Mouse (Mus musculus) midbrain, postnatal 0 days (tissue): Measurements from ENCODE around the gene Fbxl19. TPM values are rescaled to one million over a fixed set of nuclear protein-coding genes. Genes with fewer than 3 reads are reported as not detected.

Experiments used
- ATAC-seq: fragments of 200-750 bp; cut with Nextera tagmentation; 2 replicates; pipeline ENCODE4 v1.8.0; 2017; ENCODE audit warnings: moderate number of reproducible peaks, mild to moderate bottlenecking, moderate TSS enrichment, moderate library complexity; ENCODE audit not compliant: low FRiP score
- DNase-seq: peaks from one replicate; pipeline ENCODE4 v3.0.0-alpha.2; 2015; ENCODE audit warnings: low spot score
- H3K27ac ChIP-seq: fragments of 300-500 bp; sonication (generic); 2 replicates; pipeline ENCODE4 v1.5.1; 2014; ENCODE audit warnings: low read depth, mild to moderate bottlenecking, low read length, mixed read lengths
- H3K27me3 ChIP-seq: fragments of 300-500 bp; sonication (generic); 2 replicates; pipeline ENCODE4 v1.6.1; 2014; ENCODE audit warnings: low read length, control low read depth, mixed read lengths; ENCODE audit not compliant: insufficient read depth
- H3K36me3 ChIP-seq: fragments of 300-500 bp; sonication (generic); 2 replicates; pipeline ENCODE4 v1.6.1; 2014; ENCODE audit warnings: low read length, control low read depth, mixed read lengths; ENCODE audit not compliant: insufficient read depth
- H3K4me1 ChIP-seq: fragments of 300-500 bp; sonication (generic); 2 replicates; pipeline ENCODE4 v1.6.1; 2014; ENCODE audit warnings: mild to moderate bottlenecking, control low read depth, antibody characterized with exemption, low read length, mixed read lengths; ENCODE audit not compliant: insufficient read depth
- H3K4me2 ChIP-seq: fragments of 300-500 bp; sonication (generic); 2 replicates; pipeline ENCODE4 v1.6.1; 2014; ENCODE audit warnings: low read depth, mild to moderate bottlenecking, low read length, mixed read lengths; ENCODE audit not compliant: poor library complexity, severe bottlenecking
- H3K4me3 ChIP-seq: fragments of 300-500 bp; sonication (generic); 2 replicates; pipeline ENCODE4 v1.5.1; 2014; ENCODE audit warnings: low read depth, mild to moderate bottlenecking, low read length, moderate library complexity
- H3K9ac ChIP-seq: fragments of 300-500 bp; sonication (generic); replicated peaks from 2 replicates; pipeline ENCODE4 v1.6.1; 2014; ENCODE audit warnings: mild to moderate bottlenecking, low read length, moderate library complexity, mixed read lengths; ENCODE audit not compliant: poor library complexity, severe bottlenecking
- H3K9me3 ChIP-seq: fragments of 300-500 bp; sonication (generic); 2 replicates; pipeline ENCODE4 v1.6.1; 2016; ENCODE audit warnings: low read length, control low read depth
- CTCF ChIP-seq: IDR thresholded peaks from 2 replicates; pipeline ENCODE4 v1.5.1; 2016; ENCODE audit warnings: antibody characterized with exemption, mild to moderate bottlenecking
- WGBS: fragments of 180-500 bp; shearing (Covaris S2); extraction: QIAGEN DNeasy Blood & Tissue Kit; methylation state at CpG from one replicate; pipeline ENCODE4 v1.1.7; 2014; 5-methylcytosine and 5-hydroxymethylcytosine counted together
- polyA plus RNA-seq: library from polyadenylated mRNA; unstranded; fragments of >200 nt; fragmentation: Nextera tagmentation; extraction: Ambion mirVana; gene quantifications from 2 replicates; pipeline ENCODE4 v1.2.1, GENCODE M21; 2015
- total RNA-seq: library from RNA; depleted of rRNA; stranded (reverse); fragments of >200 nt; gene quantifications from 2 replicates; pipeline ENCODE4 v1.2.3, GENCODE M21; 2014

Fbxl19 gene
- total and polyA plus RNA-seq, 2 experiments from 2014 or later = 8.3 to 221 TPM

DNA sequence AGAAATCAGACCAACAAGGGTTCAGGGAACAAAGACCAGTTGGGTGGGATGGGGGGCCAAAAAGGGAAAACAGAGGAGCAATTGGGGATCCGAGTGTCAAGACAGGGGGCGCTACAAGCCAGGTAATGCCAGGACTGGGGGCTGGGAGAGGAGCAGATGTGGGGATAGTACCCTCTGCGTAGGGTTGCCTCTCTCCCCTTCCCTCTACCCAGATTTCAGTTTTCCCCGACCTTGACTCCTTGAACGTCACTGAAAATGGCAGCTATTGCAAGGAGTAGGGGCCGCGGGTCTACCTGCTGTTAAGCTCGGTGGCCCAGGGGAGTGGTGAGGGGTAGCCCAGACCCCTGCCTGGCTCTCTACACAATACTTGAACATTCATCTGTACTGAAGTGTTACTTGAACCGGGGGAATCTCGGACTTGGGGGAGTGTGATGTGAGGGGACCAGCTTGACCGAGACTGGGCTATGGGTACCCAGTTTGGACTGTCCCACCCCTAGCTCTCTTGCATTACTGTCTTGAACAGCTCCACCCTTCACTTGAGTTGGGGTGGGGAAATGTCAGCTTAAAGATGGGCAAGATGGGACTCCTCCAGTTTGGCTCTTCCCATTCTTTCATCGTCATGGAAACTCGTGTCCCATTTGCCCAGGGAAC is 24.1 kb downstream of the Fbxl19 start:
- ATAC-seq (0 out of 2 replicates have a peak, but pooled peaks have one; percentile 1), DNase-seq (no peak)
- TF ChIP-seq CTCF = peak; percentile 44
- peaks cover 39% of the 10 kb centered on the region for H3K36me3 ChIP-seq
- 42% methylated on average over 13 of the region's 13 CpGs for WGBS
- H3K27me3 ChIP-seq = no peaks in the 10 kb centered on the region
- H3K9me3 ChIP-seq = no peaks in the 10 kb centered on the region
- no peak overlapping the region for H3K4me3 ChIP-seq
- no peaks in the 10 kb centered on the region; the same call in 1 of the 2 replicates for H3K4me1 ChIP-seq
- H3K27ac ChIP-seq = peak overlapping the region; percentile 55
- peak overlapping the region; percentile 24; the same call in 1 of the 2 replicates for H3K4me2 ChIP-seq
- H3K9ac ChIP-seq = no peak overlapping the region

DNA sequence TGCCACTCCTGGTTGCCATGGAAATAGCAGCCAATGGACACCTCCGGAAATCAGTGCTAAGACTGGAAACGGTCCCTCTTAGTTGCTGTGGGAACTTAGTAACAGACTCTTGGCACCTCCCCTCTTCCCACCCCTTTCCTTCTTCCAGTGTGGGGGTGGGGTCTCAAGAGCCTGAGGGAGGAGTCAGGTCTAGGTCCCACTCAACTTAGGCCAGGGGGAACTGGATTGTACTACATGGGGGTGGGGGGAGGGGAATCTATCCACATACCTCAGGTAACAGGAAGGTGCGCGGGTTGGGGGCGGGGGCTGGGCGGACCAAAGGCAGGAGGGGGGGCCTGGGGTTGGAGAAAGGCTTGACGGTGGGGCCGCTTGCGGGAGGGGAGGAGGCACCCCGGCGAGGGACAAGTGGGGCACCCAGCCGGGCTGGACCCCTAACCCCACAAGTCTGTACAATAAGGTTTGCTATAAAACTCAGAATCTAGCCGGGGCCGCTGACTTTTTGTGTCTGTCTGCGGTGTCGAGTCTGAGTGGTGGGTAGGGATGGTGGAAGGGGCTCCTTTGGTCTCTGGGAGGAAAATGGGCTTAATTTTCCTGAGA is 24.8 kb downstream of the Fbxl19 start:
- under 1% methylated on average over 16 of the region's 16 CpGs for WGBS
- no peaks in the 10 kb centered on the region; the same call in 1 of the 2 replicates for H3K4me1 ChIP-seq
- peak; percentile 91 for ATAC-seq
- peak overlapping the region; percentile 76 for H3K27ac ChIP-seq
- H3K9ac ChIP-seq = peak overlapping the region; percentile 73; the same call in 1 of the 2 replicates
- peak overlapping the region; percentile 47 for H3K4me3 ChIP-seq
- TF ChIP-seq CTCF = no peak
- H3K4me2 ChIP-seq = peak overlapping the region; percentile 83
- H3K27me3 ChIP-seq = no peaks in the 10 kb centered on the region
- H3K36me3 ChIP-seq = peaks cover 33% of the 10 kb centered on the region
- no peaks in the 10 kb centered on the region for H3K9me3 ChIP-seq
- peak; percentile 98 for DNase-seq

DNA sequence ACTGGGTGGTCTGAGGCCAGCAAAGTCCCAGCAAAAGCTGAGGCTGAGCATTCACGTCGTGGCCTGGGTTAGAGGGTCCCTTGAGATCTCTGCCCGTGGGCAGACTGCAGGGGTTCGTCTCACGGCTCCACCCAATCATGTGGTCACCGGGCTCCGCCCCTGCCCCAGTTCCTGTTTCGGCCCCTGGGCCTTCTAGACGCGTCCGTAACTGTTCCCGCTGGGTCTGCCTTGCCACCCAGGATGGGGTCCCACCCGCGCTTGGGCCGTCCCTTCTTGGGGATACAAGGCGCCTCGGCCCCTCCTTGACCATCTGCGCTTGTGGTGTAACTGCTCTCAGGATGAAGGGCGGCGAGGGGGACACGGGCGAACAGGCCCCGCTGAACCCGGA is 25.3 kb downstream of the Fbxl19 start, which contains the start of gene Orai3:
Orai3 (plus strand) TSS at position 165 of the 388 bp plus-strand sequence.
- ATAC-seq = peak; percentile 63
- Histone ChIP-seq H3K9ac (peak within 1 kb of the TSS; percentile 73), H3K36me3 (peaks cover 33% of the 10 kb centered on the region), H3K27ac (peak within 1 kb of the TSS; percentile 76), H3K4me1 (no peaks in the 10 kb centered on the region; the same call in 1 of the 2 replicates), H3K9me3 (no peaks in the 10 kb centered on the region), H3K4me2 (peak within 1 kb of the TSS; percentile 83), H3K27me3 (no peaks in the 10 kb centered on the region), H3K4me3 (peak within 1 kb of the TSS; percentile 47)
- no peak for TF ChIP-seq CTCF
- peak; percentile 80 for DNase-seq
- WGBS = under 1% methylated on average over 24 of the region's 24 CpGs

DNA sequence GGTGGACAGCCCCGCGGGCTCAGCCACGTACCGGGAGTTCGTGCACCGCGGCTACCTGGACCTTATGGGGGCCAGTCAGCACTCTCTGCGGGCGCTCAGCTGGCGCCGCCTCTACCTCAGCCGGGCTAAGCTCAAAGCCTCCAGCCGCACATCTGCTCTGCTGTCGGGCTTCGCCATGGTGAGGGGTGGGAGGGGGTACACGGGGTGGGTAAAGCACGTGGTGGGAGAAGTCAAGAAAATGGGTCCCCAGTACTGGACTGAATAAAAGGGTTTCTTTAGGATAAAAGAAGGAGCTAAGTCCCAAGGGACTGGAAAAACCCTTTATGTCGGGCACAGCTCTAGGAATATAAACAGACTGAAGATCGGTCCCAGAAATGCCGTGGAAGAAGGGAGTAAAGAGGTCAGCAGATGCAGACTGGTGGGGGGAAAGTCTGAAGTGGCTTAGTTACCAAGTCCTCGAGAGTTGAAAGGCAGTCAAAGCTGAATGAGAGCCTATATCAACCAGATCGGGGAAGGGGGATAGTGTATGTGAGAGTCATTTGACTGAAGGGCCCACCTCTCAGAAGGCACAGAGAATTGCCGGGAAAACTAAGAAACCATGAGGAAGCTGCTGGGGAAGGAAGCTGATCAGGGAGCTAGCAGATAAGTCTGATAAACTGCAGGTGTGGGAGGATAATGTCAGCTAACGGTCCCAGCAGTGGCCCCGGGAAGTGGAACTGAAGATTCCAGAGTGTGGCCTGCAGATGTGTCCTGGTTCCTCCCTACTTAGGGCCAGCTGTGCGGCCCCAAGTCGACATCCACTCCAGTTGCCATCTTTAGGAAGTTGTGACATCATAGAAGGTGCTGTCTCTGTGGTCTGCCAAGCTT is 25.9 kb downstream of the Fbxl19 start:
- Histone ChIP-seq H3K4me3 (peak overlapping the region; percentile 47), H3K4me1 (no peaks in the 10 kb centered on the region; the same call in 1 of the 2 replicates), H3K9me3 (no peaks in the 10 kb centered on the region), H3K9ac (peak overlapping the region; percentile 73), H3K27ac (peak overlapping the region; percentile 76), H3K27me3 (no peaks in the 10 kb centered on the region), H3K4me2 (peak overlapping the region; percentile 83), H3K36me3 (peaks cover 29% of the 10 kb centered on the region)
- ATAC-seq (no peak), DNase-seq (peak; percentile 11)
- no peak for TF ChIP-seq CTCF
- 6% methylated on average over 27 of the region's 27 CpGs for WGBS

DNA sequence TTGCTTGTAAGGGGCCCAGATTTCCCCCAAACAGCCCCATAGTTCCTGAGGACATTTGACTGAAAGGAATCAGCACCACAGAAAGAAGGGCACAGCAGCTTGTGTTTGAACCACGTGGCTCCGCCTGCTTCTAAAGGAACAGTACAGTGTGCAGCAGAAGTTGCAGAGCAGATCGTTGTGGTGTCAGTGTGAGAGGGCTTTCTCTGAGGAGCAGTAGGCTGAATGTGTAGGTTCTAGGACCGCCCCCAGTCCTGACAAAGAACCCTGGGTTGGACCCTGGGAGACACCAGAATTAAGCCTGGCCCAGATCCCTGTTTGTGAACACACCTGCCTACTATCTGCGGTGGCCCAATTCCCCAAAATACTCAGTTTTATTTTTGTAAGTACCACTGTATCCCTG is 26.9 kb downstream of the Fbxl19 start:
- Histone ChIP-seq H3K9me3 (no peaks in the 10 kb centered on the region), H3K27ac (no peak overlapping the region), H3K4me2 (no peak overlapping the region), H3K36me3 (peaks cover 20% of the 10 kb centered on the region), H3K27me3 (no peaks in the 10 kb centered on the region), H3K4me1 (no peaks in the 10 kb centered on the region; the same call in 1 of the 2 replicates), H3K4me3 (no peak overlapping the region), H3K9ac (no peak overlapping the region)
- 71% methylated on average over 5 of the region's 5 CpGs for WGBS
- ATAC-seq (no peak), DNase-seq (no peak)
- no peak for TF ChIP-seq CTCF
